Mouse (Mus musculus): ENCODE measurements around the gene Cfap97.

DNA sequence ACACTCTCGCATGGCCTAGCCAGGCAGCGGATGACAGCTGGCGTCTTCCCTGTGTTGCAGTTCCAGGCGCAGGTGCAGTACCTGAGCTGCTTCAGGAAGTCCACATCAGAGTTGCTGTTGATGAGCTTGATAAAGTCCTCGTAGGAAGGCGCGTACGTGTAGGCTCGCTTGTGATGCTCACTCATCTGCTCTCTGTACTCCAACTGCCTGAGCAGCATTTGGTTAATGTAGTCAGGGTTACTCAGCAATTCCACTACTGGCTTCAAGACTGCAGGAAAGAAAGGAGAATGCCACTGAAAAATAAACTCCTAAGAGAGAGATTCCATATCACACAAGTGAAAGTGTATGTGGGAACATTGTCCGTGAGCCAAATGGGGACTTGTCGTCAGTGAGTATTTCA is 48.1 kb upstream of the Cfap97 start:
- TF ChIP-seq CTCF (IDR thresholded peaks at IDR 0.05; ENCODE audit: extremely low read depth, insufficient read depth, low read length): no peak
- TF ChIP-seq POLR2A (IDR thresholded peaks at IDR 0.05; ENCODE audit: extremely low read depth, insufficient read depth, low read length): no peak
